Mouse (Mus musculus): ENCODE results near the gene Akr1b3. TPM values are rescaled to one million over a fixed set of nuclear protein-coding genes. Genes with fewer than 3 reads are reported as not detected.
"Not testable (repeated sequence)": the region's sequence is repeated elsewhere in the genome, so short reads cannot be mapped to it uniquely, and the experiment has no call there.

Akr1b3 gene
- polyA plus RNA-seq, 1 experiment, result 281 TPM

- H3K27me3 ChIP-seq (ENCODE audit: control insufficient read depth, insufficient read depth, low read length), result no peaks in the 10 kb centered on the region
- no peak overlapping the region for H3K4me3 ChIP-seq (ENCODE audit: control insufficient read depth, insufficient read depth, low read length)
- H3K36me3 ChIP-seq (ENCODE audit: control insufficient read depth, insufficient read depth, low read length), result no peaks in the 10 kb centered on the region
- no peaks in the 10 kb centered on the region for H3K4me1 ChIP-seq (replicated peaks; ENCODE audit: control insufficient read depth, insufficient read depth, low read length)
- no peak for DNase-seq
- H3K27ac ChIP-seq (ENCODE audit: control insufficient read depth, insufficient read depth, low read length), result no peak overlapping the region
- no peak for TF ChIP-seq CTCF (IDR thresholded peaks at IDR 0.05; ENCODE audit: borderline replicate concordance, control insufficient read depth, extremely low read depth, insufficient read depth, low read length, poor library complexity)
- TF ChIP-seq POLR2A (IDR thresholded peaks at IDR 0.05; ENCODE audit: control insufficient read depth, extremely low read depth, insufficient read depth, low read length, poor library complexity), result no peak
- WGBS, result 85% methylated on average over 10 of the region's 10 CpGs
Observed at GRCm38 (mm10) chr6:34344135-34344850, 27.0 kb upstream of the Akr1b3 start.

DNA sequence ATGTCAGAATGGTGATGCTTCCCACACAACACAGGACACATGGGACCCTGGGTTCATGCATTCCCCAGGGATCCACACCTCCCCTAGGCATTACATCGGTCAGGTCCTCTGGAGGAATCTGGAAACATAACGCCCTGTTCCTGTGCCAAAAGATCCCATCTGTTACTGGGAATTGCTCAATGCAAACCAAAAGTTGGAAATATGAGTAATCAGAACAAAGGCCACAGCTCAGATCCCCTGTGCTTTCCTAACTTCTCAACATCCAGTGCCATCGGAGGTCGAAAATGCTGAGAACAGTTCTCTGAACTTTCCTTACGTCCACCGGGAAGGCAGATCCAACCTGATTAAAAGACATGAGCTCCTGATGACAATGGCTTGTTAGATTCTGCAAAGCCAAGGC is 26.1 kb upstream of the Akr1b3 start:
- WGBS, result 94% methylated on average over 6 of the region's 6 CpGs
- no peak overlapping the region for H3K4me3 ChIP-seq (ENCODE audit: control insufficient read depth, insufficient read depth, low read length)
- TF ChIP-seq CTCF (IDR thresholded peaks at IDR 0.05; ENCODE audit: borderline replicate concordance, control insufficient read depth, extremely low read depth, insufficient read depth, low read length, poor library complexity) (no peak), POLR2A (IDR thresholded peaks at IDR 0.05; ENCODE audit: control insufficient read depth, extremely low read depth, insufficient read depth, low read length, poor library complexity) (no peak)
- no peak for DNase-seq
- no peaks in the 10 kb centered on the region for H3K4me1 ChIP-seq (replicated peaks; ENCODE audit: control insufficient read depth, insufficient read depth, low read length)
- no peak overlapping the region for H3K27ac ChIP-seq (ENCODE audit: control insufficient read depth, insufficient read depth, low read length)
- no peaks in the 10 kb centered on the region for H3K27me3 ChIP-seq (ENCODE audit: control insufficient read depth, insufficient read depth, low read length)
- H3K36me3 ChIP-seq (ENCODE audit: control insufficient read depth, insufficient read depth, low read length), result no peaks in the 10 kb centered on the region

- Histone ChIP-seq H3K27me3 (ENCODE audit: control insufficient read depth, insufficient read depth, low read length) (no peaks in the 10 kb centered on the region), H3K4me1 (replicated peaks; ENCODE audit: control insufficient read depth, insufficient read depth, low read length) (no peaks in the 10 kb centered on the region), H3K27ac (ENCODE audit: control insufficient read depth, insufficient read depth, low read length) (no peak overlapping the region), H3K36me3 (ENCODE audit: control insufficient read depth, insufficient read depth, low read length) (no peaks in the 10 kb centered on the region), H3K4me3 (ENCODE audit: control insufficient read depth, insufficient read depth, low read length) (no peak overlapping the region)
- 94% methylated on average over 2 of the region's 2 CpGs for WGBS
- no peak for TF ChIP-seq CTCF (IDR thresholded peaks at IDR 0.05; ENCODE audit: borderline replicate concordance, control insufficient read depth, extremely low read depth, insufficient read depth, low read length, poor library complexity)
- no peak for TF ChIP-seq POLR2A (IDR thresholded peaks at IDR 0.05; ENCODE audit: control insufficient read depth, extremely low read depth, insufficient read depth, low read length, poor library complexity)
- DNase-seq, result no peak
Observed at GRCm38 (mm10) chr6:34342476-34342875, 25.2 kb upstream of the Akr1b3 start.

DNA sequence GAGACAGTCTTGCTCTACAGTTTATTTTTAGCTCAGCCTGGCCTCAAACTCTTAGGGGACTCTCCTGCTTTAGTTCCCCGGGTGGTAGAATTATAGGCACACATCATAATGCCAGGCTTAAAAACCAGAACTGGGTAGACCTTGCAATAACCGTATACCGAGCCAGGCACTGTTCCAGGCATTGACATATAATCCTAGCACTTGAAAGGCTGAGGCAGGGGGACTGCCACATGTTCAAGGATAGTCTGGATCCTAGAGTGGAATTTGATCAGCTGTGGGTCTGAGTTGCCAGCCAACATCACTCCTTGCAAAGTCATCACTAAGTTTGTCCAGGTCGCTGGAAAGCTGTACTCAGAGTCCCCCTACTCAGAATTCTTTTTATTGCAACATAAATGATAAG is 24.7 kb upstream of the Akr1b3 start:
- H3K27me3 ChIP-seq (ENCODE audit: control insufficient read depth, insufficient read depth, low read length), result no peaks in the 10 kb centered on the region
- no peaks in the 10 kb centered on the region for H3K4me1 ChIP-seq (replicated peaks; ENCODE audit: control insufficient read depth, insufficient read depth, low read length)
- no peaks in the 10 kb centered on the region for H3K36me3 ChIP-seq (ENCODE audit: control insufficient read depth, insufficient read depth, low read length)
- no peak for DNase-seq
- WGBS, result 90% methylated on average over 4 of the region's 4 CpGs
- no peak overlapping the region for H3K4me3 ChIP-seq (ENCODE audit: control insufficient read depth, insufficient read depth, low read length)
- no peak overlapping the region for H3K27ac ChIP-seq (ENCODE audit: control insufficient read depth, insufficient read depth, low read length)
- TF ChIP-seq POLR2A (IDR thresholded peaks at IDR 0.05; ENCODE audit: control insufficient read depth, extremely low read depth, insufficient read depth, low read length, poor library complexity), result no peak
- TF ChIP-seq CTCF (IDR thresholded peaks at IDR 0.05; ENCODE audit: borderline replicate concordance, control insufficient read depth, extremely low read depth, insufficient read depth, low read length, poor library complexity), result no peak

GRCm38 (mm10) chr6:34337799-34338198 is 20.5 kb upstream of the Akr1b3 start:
- 95% methylated on average over 2 of the region's 2 CpGs for whole genome bisulfite sequencing
- TF ChIP-seq POLR2A (IDR thresholded peaks at IDR 0.05; ENCODE audit: control insufficient read depth, extremely low read depth, insufficient read depth, low read length, poor library complexity) (no peak), CTCF (IDR thresholded peaks at IDR 0.05; ENCODE audit: borderline replicate concordance, control insufficient read depth, extremely low read depth, insufficient read depth, low read length, poor library complexity) (no peak)

DNA sequence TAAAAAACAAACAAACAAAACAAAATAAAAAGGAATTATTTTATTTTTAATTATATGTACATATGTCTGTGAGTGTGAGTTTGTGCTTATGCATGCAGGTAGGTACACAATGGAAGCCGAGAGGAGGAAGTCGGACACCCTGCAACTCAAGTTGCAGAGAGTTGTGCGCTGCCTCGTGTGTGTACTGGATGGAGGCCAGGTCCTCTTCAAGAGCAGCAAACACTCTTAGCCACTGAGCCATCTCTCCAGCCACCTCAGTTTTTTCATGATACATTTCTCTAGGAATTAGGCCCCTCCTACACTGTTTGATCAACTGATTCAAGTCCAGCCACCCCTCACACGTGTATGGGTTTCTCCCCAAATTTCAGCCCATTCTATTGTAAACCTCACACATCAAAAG is 17.4 kb upstream of the Akr1b3 start:
- H3K4me1 ChIP-seq (replicated peaks; ENCODE audit: control insufficient read depth, insufficient read depth, low read length), result no peaks in the 10 kb centered on the region
- H3K27me3 ChIP-seq (ENCODE audit: control insufficient read depth, insufficient read depth, low read length), result no peaks in the 10 kb centered on the region
- H3K27ac ChIP-seq (ENCODE audit: control insufficient read depth, insufficient read depth, low read length), result no peak overlapping the region
- H3K36me3 ChIP-seq (ENCODE audit: control insufficient read depth, insufficient read depth, low read length), result no peaks in the 10 kb centered on the region
- 55% methylated on average over 5 of the region's 5 CpGs for WGBS
- H3K4me3 ChIP-seq (ENCODE audit: control insufficient read depth, insufficient read depth, low read length), result no peak overlapping the region
- no peak for TF ChIP-seq POLR2A (IDR thresholded peaks at IDR 0.05; ENCODE audit: control insufficient read depth, extremely low read depth, insufficient read depth, low read length, poor library complexity)
- TF ChIP-seq CTCF (IDR thresholded peaks at IDR 0.05; ENCODE audit: borderline replicate concordance, control insufficient read depth, extremely low read depth, insufficient read depth, low read length, poor library complexity), result no peak
- DNase-seq, result no peak

More at GRCm38 (mm10) chr6:34337799-34338198, 20.5 kb upstream of the Akr1b3 start:
- Histone ChIP-seq H3K4me1 (replicated peaks; ENCODE audit: control insufficient read depth, insufficient read depth, low read length) (no peaks in the 10 kb centered on the region), H3K36me3 (ENCODE audit: control insufficient read depth, insufficient read depth, low read length) (no peaks in the 10 kb centered on the region), H3K27me3 (ENCODE audit: control insufficient read depth, insufficient read depth, low read length) (no peaks in the 10 kb centered on the region), H3K4me3 (ENCODE audit: control insufficient read depth, insufficient read depth, low read length) (no peak overlapping the region), H3K27ac (ENCODE audit: control insufficient read depth, insufficient read depth, low read length) (no peak overlapping the region)
- no peak for DNase-seq

DNA sequence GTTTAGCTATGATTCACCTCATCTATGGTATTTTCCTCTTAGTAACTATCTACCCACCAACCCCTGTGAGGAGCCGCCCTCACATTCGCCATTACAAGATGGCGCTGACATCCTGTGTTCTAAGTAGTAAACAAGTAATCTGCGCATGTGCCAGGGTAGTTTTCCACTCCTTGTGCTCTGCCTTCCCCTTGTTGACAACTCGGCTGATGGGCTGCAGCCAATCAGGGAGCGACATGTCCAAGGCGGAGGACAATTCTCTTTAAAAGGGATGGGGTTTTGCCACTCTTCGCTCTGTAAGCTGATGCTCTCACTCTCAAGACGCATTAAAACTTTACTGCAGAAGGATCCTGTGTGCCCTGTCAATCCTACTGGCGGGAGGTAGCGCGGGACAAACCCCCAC is 14.5 kb upstream of the Akr1b3 start:
- not testable (repeated sequence) for H3K4me1 ChIP-seq (replicated peaks; ENCODE audit: control insufficient read depth, insufficient read depth, low read length); H3K27ac ChIP-seq (ENCODE audit: control insufficient read depth, insufficient read depth, low read length); DNase-seq; H3K27me3 ChIP-seq (ENCODE audit: control insufficient read depth, insufficient read depth, low read length); H3K4me3 ChIP-seq (ENCODE audit: control insufficient read depth, insufficient read depth, low read length); H3K36me3 ChIP-seq (ENCODE audit: control insufficient read depth, insufficient read depth, low read length)
- 95% methylated on average over 12 of the region's 12 CpGs for WGBS

All from thymus, adult 2 months (tissue).